Mouse (Mus musculus) heart, postnatal 10 days (tissue): ENCODE measurements around the gene Fbxo44. TPM values are rescaled to one million over a fixed set of nuclear protein-coding genes. Genes with fewer than 3 reads are reported as not detected.
A peak's percentile ranks its signal among the peaks of the same experiment; 100 is the strongest.
"Not testable (repeated sequence)": the region's sequence is repeated elsewhere in the genome, so short reads cannot be mapped to it uniquely, and the experiment has no call there.

Experiments
- DNase-seq, 2 experiments: peaks; one replicate each; pipeline ENCODE4 v3.0.0; 2021
- intact Hi-C: fragments of 180-260 bp; cut with DNase I; formaldehyde crosslinking; loops from one replicate; pipeline ENCODE4 v1.15.1; 2025
- total RNA-seq, 2 experiments: library from RNA; stranded (reverse); gene quantifications; 2 replicates each; pipeline ENCODE4 v1.2.3; 2021

Gene Fbxo44
- 10 to 100 TPM; 11.2 to 11.8 TPM for total RNA-seq

DNA sequence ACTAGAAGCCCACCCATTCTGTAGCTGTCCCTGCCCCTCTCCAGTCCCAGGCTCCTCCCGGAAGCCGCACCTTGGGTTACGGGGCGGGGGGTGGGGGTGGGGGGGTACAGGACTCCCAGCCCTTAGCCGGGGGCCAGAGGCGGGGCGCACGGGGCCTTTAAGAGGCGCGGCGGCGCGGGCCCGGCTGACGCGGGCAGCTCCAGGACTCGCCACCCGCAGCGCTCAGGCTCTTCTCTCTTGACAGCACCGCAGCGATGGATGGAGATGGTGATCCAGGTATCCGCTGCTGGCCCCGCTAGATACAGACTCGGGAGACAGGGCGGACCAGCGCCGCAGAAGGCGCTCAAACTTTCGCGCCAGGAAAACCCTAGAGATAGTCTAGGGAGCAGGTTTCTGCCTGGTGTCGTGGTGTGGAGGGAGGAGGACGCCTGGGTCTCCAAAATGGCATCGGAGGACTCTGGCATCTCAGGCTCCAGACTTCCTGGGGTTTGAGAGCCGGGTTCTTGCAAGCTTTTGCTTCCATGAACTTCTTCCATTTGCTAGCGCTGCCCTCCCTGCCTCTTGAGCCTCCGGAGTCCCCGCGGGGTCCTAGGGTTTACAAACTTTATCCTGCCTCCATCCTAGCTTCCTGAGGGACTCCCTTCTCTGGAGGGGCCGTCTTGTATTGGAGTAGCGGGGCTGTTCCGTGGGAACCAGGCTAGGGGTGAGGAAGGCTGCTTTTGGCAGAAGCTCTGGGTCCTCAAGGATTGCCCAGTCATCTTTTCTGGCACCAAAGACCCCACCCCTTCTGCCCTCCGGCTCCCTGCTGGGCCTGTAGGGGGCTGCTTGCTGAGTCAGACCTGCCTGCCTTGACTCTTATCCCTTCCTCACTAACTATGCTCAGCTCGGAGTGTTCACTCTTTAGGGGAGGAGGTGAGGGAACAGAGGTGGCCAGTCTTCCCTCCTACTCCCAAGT is at the start of gene Fbxo44, which contains the start of gene Fbxo2:
Gene Fbxo44, minus strand, starts transcription at position 47 of the 955 bp plus-strand sequence.
Gene Fbxo2, plus strand, starts transcription at position 186 of the 955 bp plus-strand sequence.
- DNase-seq: no peak

DNA sequence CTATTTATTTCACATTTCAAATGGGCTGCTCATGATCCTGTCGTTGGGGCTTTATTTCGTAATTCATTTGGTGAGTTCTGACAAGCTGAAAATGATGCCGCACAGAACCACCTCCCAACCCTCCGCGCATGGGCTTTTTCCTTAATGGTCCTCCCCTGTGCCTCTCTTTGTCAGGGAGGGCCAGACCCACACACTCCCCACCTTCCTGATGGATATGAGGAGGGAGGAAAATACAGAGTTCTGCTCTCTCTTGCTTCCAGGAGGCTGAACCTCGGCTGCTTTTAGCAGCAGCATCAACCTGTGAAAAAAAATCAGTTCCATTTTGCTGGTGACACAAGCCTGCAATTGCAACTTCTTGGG is 44.6 kb upstream of the Fbxo44 start:
- intact Hi-C loops: no loop called here

More for the DNA sequence above, at the start of gene Fbxo44, which contains the start of gene Fbxo2:
- intact Hi-C loops: no loop called here

DNA sequence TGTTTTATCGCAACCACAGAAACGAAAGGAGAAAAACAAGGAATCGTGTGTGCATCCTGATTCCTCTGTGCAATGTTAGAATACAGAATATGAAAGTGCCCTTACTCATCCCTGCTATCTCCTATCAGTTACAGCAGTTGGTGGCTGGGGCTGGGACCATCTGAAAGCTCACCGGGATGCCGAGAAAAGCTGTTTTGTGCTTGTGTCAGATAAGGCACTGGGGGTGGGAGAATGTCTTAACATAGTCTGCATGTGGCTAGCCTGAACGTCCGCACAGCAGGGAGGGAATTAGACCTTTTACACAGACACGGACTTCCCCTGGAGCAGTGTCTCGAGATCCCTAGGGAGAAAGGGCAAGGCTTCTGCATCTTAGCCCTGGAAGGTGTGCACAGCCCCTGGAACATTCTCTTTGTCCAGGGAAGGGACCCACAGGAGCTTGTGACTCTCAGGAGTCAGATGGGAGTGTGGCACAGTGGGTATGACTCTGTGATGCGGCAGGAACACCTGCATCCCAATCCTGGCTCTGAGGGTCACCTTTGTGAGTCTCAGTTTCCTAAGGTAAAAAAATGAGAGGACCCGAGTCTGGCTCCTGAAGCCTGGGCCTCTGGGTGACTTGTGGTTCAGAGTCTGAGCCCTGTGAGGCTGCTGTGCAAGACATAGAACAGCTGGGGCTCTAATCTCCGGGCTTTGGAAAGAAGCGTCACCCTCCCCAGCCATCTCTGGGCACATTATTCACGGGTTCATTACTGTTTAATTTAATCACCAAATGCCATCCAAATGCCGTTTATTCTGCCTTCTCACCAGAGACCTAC is 44.0 kb upstream of the Fbxo44 start:
- intact Hi-C loops: no loop called here
- no peak for DNase-seq

More for the DNA sequence above, 44.6 kb upstream of the Fbxo44 start:
- no peak for DNase-seq

DNA sequence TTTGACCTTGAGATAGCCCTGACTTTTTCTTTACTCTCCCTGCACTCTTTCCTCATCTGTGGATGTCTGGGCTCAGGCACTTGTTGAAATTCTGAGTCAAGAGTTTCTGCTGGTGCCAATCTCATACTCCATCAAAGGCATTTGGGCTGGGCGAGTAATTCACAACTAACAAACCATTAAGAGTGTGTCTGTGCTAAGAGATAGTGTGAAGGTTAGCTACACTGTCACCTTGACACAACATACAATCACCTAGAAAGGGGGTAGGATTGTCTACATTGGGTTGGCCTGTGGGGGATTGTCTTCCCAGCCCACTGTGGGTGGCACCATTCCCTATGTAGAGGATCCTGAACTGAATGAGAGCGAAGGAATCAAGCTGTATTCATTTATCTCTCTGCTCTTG is 43.3 kb upstream of the Fbxo44 start:
- no peak for DNase-seq
- intact Hi-C loops: no loop called here

DNA sequence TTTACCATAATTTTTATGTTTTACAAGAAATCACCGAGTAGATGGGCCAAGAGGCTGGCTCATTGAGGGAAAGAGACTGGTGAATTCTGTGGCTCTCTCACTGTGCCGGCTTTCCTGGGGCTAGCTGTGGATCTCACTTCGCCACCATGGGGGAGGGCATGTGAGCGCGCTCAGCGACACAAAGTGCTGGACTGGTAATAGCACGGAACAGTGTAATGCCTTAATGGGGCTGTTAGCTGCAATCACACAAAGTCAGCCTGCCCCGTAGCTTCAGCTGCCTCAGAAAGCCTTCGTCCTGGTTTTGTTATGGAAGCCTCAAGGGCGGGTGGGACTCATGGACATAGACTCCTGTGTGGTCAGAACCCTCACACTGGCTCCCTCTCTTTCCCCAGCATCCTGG is 38.4 kb upstream of the Fbxo44 start:
- intact Hi-C loops: no loop called here
- DNase-seq: no peak

DNA sequence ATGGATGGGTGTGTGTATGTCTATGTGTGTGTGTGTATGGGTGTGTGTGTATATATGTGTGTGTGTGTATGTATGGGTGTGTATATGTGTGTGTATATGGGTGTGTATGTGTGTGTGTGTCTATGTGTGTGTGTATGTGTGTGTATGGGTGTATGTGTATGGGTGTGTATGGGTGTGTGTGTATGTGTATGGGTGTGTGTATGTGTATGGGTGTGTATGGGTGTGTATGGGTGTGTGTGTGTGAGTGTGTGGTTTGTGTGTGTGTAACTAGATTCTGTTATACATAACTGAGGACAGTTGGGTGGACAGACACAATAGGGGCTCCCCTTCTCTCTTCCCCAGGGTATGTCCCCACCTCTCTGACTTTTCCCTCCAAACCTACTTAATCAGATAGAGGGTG is 34.1 kb upstream of the Fbxo44 start:
- intact Hi-C loops: no loop called here
- no peak for DNase-seq

DNA sequence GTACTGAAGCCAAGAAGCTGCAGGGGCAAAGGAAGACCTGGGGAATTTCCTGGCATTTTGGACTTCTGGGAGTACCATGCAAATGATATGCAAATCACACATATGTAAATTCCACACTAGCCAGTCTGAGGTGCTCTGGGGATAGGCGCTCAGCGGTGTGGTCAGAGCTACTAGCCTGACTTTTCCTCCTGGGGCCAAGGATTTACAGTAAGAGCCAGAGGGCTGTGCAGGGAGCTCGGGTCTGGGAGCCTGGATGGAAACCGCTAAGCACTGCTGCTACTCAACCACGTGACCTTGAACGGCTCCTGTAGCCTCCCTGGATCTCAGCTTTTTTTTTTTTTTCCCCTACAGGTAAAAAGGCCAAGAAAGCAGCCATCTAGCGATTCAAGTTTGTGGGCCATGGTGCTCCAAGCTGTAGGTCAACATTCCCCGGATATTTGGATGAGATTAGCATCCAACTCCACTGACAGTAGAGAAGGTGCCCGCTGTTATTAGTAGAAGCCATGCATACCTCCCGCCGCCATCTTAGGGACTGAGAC is 32.5 kb upstream of the Fbxo44 start:
- DNase-seq: no peak
- intact Hi-C loops: no loop called here

DNA sequence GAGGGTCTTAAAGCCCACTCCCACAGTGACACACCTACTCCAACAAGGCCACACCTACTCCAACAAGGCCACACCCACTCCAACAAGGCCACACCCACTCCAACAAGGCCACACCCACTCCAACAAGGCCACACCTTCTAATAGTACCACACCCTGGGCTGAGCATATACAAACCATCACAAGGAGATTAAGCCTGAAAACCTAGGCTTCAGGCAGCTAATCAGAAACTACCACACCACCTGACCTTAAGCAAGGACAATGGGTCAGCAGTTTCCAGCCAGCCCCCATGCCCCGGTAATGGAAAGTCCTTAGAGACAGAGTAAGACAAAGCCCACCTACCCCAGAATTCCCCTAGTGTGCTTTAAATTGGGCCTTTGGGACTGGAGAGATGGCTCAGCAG is 28.5 kb upstream of the Fbxo44 start:
- intact Hi-C loops, DNase-seq: not testable (repeated sequence)

DNA sequence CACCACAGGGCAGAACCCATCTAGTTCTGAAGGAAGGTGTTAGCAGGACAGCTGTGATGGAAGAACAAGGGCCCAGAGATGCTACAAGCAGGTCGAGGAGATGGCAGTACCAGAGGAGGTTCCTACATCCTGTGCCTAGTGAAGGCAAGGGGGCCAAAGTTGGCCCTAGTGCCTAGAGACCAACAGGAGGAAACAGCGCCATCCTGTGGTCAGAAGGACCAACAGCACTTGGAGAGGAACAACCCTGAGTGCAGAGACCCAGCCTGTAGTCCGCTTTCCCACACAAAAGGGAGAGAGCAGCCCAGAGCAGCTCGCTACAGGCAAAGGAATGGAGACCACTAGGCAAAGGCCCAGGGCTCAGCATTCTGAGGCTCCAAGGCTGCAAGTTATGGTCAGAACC is 25.5 kb upstream of the Fbxo44 start:
- intact Hi-C loops: no loop called here
- DNase-seq: no peak

DNA sequence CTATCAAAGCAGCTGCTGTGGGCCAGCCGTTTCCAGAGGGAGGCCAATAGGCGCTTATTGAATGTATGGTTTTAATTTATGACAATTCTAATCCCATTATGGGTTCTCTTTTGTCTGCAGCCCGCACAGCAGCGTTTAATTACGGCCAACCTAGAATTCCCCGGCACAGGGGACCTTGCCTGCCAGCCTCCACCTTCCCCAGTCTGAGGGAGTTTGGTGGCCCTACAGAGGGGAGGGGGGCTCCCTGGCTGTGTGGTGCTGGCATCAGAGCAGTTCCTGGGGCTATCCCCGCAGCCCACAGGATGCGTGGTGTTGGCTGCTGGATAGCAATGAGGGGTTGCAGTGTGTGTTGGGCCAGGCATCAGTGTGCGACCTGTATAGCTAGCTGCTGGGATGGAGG is 24.3 kb upstream of the Fbxo44 start:
- intact Hi-C loops: no loop called here
- DNase-seq: no peak

DNA sequence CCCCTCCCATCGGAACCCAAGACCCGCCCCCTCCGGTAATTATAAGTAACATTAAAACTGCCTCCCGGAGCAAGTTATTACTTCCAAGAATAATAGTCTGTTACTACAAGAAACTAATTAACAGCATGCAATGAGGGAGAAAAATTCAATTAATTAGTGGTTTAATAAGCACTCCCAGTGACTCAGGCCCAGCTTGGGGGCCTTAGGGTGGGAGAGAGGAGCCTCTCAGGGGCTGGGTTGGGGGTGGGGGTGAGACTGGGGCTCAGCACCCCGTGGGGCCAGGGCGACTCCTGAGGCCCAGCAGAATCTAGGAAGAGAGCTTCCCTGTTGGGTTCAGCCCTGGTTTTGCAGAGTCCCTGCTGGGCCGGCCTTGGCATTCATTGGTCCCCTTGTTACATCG is 22.1 kb upstream of the Fbxo44 start:
- intact Hi-C loops: no loop called here
- no peak for DNase-seq

DNA sequence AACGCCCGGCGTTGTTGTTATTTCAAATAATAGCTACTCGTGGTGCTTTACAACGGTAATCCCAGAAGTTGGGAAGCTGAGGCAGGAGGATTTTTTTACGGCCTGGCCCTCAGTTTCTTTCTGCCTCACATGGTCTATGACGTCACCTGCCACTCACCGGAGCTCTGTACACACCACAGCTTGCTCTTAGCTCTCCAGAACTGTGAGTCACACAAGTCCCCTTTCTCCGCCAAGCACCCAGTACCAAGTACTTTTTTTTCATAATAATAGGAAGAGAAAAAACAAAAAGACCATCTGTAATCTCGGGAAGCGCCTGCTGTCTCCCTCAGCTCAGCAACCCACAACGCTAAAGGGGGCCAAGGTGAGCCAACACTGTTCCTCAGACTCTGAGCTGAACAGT is 21.2 kb upstream of the Fbxo44 start:
- intact Hi-C loops: no loop called here
- no peak for DNase-seq

DNA sequence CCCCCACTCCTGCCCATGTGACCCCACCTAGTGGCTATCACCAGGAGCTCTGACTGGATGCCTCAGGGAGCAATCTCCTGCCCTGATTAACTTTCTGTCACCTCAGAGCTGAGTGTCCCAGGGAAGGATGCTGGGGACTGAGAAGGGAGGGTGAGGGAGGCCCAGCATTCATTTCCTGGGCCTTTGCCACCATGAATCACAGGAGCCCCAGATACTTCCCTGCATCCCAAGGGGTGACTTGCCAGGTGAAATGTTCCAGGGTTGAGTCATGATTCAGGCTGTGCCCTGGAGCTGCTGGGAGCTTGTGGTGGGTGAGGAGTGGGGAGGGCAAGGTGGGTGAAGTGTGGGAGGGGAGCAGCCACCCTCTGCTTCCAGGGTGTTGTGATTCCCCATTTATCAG is 17.4 kb upstream of the Fbxo44 start:
- intact Hi-C loops: no loop called here
- DNase-seq: no peak

DNA sequence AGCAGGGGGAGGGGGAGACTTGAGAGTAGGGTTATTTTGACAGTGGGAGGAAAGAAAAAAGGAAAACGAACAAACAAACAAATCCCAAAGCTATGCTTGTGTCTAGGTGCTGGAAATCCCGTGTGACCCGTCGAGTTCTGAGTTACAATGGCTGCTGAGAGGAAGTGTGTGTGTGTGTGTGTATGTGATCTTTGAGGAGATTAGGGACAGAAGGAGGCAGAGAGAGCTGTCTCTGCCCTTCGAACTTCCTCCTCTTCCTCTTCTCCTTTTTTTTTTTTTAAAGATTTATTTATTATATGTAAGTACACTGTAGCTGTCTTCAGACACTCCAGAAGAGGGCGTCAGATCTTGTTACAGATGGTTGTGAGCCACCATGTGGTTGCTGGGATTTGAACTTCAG is 16.3 kb upstream of the Fbxo44 start:
- intact Hi-C loops, DNase-seq: not testable (repeated sequence)

DNA sequence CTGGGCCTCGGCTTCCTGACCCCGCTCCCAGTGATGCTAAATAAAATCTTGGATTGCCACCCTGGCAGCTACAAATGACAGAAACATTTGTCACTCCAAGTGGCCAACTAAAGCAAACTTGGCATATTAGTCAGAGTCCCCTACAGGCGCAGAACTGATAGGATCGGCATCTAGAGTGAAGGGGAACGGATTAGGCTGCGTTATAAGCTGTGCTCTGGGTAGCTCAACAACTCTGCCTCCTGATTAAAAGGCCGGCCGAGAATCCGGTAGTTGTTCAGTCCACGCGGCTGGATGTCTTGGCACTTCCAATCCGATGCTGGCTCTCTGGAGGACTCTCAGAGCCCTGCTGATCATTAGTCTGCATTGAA is 14.2 kb upstream of the Fbxo44 start:
- intact Hi-C loops: no loop called here
- DNase-seq: no peak

DNA sequence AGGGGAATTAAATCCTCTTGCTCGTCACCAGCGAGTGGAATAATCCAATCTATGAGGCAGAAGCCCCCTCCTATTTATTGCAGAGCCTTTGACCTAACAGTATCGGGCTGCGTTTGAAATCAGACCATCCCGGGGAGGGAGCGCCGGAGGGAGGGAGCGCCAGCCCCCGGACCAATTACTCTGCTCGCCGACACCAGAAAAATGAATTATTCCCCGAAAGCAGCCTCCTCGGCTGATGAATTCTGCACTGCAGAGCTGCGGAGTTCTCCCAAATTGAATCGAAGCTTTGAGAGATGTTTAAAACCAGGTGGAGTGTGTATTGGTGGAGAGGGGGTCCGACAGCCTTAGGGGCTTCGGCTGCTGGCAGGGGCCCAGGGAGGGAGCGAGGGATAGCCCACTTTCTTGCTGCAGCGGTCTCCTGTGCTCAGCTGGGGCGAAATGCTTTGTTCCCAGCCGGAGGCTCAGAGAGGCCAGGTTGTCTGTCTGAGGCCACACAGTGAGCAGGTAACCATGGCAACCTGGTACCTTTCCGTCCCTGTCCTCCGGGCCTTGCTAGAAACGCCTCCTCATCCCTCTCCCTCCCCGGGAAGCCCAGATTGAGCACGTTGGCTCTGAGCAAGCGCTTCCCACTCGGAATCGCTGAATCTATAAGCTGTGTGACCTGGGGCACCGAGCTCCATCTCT is 13.7 kb upstream of the Fbxo44 start:
- intact Hi-C loops: no loop called here
- no peak for DNase-seq

DNA sequence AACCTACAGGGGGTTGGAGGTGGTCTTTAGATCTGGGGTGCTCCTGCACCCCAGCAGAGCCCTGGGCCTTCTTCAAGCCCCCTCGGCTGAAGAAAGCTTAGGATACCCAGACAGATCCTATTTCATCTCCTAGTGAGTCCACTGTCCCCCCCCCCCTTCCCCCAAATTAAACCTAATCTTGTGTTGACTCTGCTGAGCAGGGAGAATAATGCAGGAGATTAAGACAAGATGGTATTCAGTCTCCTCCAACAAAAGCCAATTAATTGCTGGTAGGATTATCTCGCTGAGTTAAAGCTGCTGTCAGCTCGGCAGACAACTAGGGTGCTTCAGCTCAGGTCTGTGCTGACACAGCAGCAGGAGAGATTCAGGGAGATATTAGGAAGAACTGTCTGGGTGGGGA is 11.0 kb upstream of the Fbxo44 start:
- intact Hi-C loops: loop anchor here (2.0 kb wide), 1 partner anchor 264 kb away; no protein-coding TSS in a partner anchor
- DNase-seq: no peak

DNA sequence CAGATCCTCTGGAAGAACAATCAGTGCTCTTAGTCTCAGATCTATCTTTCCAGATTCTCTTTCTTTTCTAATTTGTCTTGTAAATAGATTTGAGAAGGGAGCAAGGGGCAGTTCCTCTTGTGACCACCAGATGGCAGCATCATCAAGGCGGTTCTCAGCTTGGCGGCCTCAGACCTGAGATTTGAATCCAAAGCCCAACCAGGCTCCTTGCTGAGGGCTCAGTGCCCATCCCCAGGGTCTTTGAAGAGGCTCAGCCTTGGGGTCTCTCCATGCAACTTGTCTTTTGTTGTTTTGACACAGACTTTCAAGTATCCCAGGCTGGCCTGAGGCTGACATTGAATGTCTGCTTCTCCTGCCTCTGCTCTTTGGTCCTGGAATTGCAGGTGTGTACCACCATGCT is 10.6 kb upstream of the Fbxo44 start:
- intact Hi-C loops: loop anchor here (2.0 kb wide), 1 partner anchor 264 kb away; no protein-coding TSS in a partner anchor
- DNase-seq: peak; percentile 44 to 72

DNA sequence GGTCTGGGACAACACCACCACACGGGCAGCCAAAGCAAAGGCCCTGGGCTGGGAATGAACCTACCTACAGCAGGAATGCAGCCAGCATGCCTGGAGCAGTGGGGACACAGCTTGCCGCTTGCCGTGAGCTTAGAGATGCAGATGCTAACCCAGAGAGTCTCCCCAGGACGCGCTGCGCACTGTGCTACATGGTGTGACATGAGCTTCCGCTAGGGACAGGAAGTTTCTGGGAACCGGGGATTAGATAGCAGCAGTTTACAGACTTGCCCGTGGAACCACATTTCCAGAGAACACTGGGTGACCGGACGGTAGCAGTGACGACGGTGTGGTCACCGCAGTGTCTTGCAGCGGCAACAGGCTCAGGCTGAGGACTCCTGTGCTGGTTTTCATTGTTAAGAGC is 9.3 kb upstream of the Fbxo44 start:
- intact Hi-C loops: loop anchor here (2.0 to 5.0 kb wide), 2 partner anchors 119 to 438 kb away; no protein-coding TSS in a partner anchor
- no peak for DNase-seq

DNA sequence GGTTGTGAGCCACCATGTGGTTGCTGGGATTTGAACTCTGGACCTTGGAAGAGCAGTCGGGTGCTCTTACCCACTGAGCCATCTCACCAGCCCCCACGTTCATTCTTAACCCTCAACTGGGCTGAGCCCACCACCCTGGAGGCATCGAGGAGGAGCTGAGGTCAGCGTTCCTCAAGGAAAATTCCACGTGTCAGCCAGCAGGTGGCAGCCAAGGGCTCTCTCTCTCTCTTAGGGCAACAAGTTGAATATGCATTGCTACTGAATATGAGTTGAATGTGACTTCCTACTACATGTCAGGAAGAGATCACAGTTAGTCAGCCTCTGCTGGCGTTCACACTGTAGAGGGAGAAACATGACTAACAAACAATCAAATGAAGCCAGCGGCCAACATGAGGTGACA is 8.0 kb upstream of the Fbxo44 start:
- intact Hi-C loops: loop anchor here (2.0 to 5.0 kb wide), 2 partner anchors 121 to 439 kb away; no protein-coding TSS in a partner anchor
- DNase-seq: peak; percentile 61 to 71
